Mouse (Mus musculus) cerebellum, adult 2 months (tissue): ENCODE data around the gene Mfsd12. TPM values are rescaled to one million over a fixed set of nuclear protein-coding genes. Genes with fewer than 3 reads are reported as not detected.
A peak's percentile ranks its signal among the peaks of the same experiment; 100 is the strongest.

Experiments used
- DNase-seq, 2 experiments: peaks; one replicate each; pipeline ENCODE4 v3.0.0; 2021
- H3K27ac ChIP-seq: fragments of 200-500 bp; 2 replicates; pipeline ENCODE4 v1.5.1; 2012; ENCODE audit warnings: low read length, control low read depth, inconsistent platforms; ENCODE audit not compliant: insufficient read depth
- H3K27me3 ChIP-seq: fragments of 200-500 bp; 2 replicates; pipeline ENCODE4 v1.6.1; 2012; ENCODE audit warnings: inconsistent platforms, mild to moderate bottlenecking, low read length, moderate library complexity; ENCODE audit not compliant: control insufficient read depth, insufficient read depth
- H3K4me1 ChIP-seq: fragments of 200-500 bp; 2 replicates; pipeline ENCODE4 v1.6.1; 2011; ENCODE audit warnings: low read length; ENCODE audit not compliant: control insufficient read depth, insufficient read depth
- H3K4me3 ChIP-seq: fragments of 200-500 bp; replicated peaks from 2 replicates; pipeline ENCODE3; 2011; ENCODE audit warnings: mild to moderate bottlenecking, low read depth, low read length, control low read depth; ENCODE audit not compliant: insufficient read depth
- CTCF ChIP-seq: fragments of 200-500 bp; IDR thresholded peaks from 2 replicates; pipeline ENCODE4 v1.5.1; 2011; ENCODE audit warnings: low read depth, mild to moderate bottlenecking, control low read depth, low read length, moderate library complexity, borderline replicate concordance; ENCODE audit not compliant: insufficient read depth
- POLR2A ChIP-seq: fragments of 200-500 bp; IDR thresholded peaks from 2 replicates; pipeline ENCODE4 v1.6.1; 2011; ENCODE audit warnings: low read length, control low read depth, borderline replicate concordance; ENCODE audit not compliant: insufficient read depth
- WGBS: fragments of 180-500 bp; shearing (Covaris S2); methylation state at CpG from one replicate; pipeline ENCODE4 v1.1.7; 2018; 5-methylcytosine and 5-hydroxymethylcytosine counted together
- polyA plus RNA-seq: library from polyadenylated mRNA; depleted of rRNA; stranded (reverse); fragments of >200 nt; gene quantifications from 2 replicates; pipeline ENCODE4 v1.2.3, GENCODE M21; 2012; rRNA removed

Gene Mfsd12
- polyA plus RNA-seq, 1 experiment, result 35.0 TPM

DNA sequence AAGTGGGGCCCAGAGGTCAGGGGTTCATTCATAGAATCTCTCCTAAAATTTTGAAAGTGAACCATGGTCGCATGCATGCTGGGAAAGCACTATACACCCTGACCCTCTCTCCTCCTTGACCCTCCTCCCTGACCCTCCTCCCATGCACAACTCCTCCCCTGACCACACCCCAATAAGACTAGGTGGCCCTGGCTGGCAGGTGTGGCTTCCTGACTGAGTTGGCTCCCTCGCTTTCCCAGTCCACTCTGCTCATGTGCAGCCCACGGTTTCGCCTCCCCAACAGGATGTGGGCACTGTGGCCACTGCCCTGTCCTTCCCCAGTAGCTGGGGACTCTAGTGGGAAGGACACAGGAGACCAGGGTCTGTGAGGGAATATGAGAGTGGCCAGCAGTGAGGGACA is 53.1 kb downstream of the Mfsd12 start:
- no peak for DNase-seq
- H3K4me3 ChIP-seq, result no peak overlapping the region
- TF ChIP-seq CTCF (no peak), POLR2A (no peak)
- 44% methylated on average over 4 of the region's 4 CpGs for WGBS
- peaks cover 96% of the 10 kb centered on the region for H3K4me1 ChIP-seq
- peak overlapping the region; percentile 99 for H3K27ac ChIP-seq
- H3K27me3 ChIP-seq, result no peaks in the 10 kb centered on the region

- Histone ChIP-seq H3K4me3 (no peak overlapping the region), H3K27ac (peak overlapping the region; percentile 99), H3K27me3 (no peaks in the 10 kb centered on the region), H3K4me1 (peaks cover 96% of the 10 kb centered on the region)
- DNase-seq, result no peak
- 15% methylated on average over 9 of the region's 9 CpGs for WGBS
- no peak for TF ChIP-seq CTCF
- TF ChIP-seq POLR2A, result no peak
Measured at GRCm38 (mm10) chr10:81410981-81411380, 53.7 kb downstream of the Mfsd12 start.

GRCm38 (mm10) chr10:81411471-81412400 is 54.4 kb downstream of the Mfsd12 start:
- Histone ChIP-seq H3K27me3 (no peaks in the 10 kb centered on the region), H3K27ac (peak overlapping the region; percentile 99), H3K4me1 (peaks cover 95% of the 10 kb centered on the region), H3K4me3 (peak overlapping the region; percentile 1)
- 2% methylated on average over 18 of the region's 18 CpGs for WGBS
- TF ChIP-seq CTCF (no peak), POLR2A (no peak)
- peak; percentile 93 to 94 for DNase-seq

GRCm38 (mm10) chr10:81412586-81413309 is 55.5 kb downstream of the Mfsd12 start:
- no peak for TF ChIP-seq POLR2A
- TF ChIP-seq CTCF, result no peak
- WGBS, result 38% methylated on average over 16 of the region's 16 CpGs
- Histone ChIP-seq H3K4me3 (peak overlapping the region; percentile 1), H3K27me3 (no peaks in the 10 kb centered on the region), H3K4me1 (peaks cover 94% of the 10 kb centered on the region), H3K27ac (peak overlapping the region; percentile 99)
- DNase-seq, result peak; percentile 44 to 66

- H3K27ac ChIP-seq, result peak overlapping the region; percentile 99
- H3K4me1 ChIP-seq, result peaks cover 94% of the 10 kb centered on the region
- peak; percentile 86 to 88 for DNase-seq
- H3K27me3 ChIP-seq, result no peaks in the 10 kb centered on the region
- TF ChIP-seq CTCF, result 0 out of 2 replicates have a peak, but pooled peaks have one; percentile 11
- TF ChIP-seq POLR2A, result peak; percentile 39; the same call in 1 of the 2 replicates
- peak overlapping the region; percentile 28 for H3K4me3 ChIP-seq
- WGBS, result 14% methylated on average over 26 of the region's 26 CpGs
Measured at GRCm38 (mm10) chr10:81413310-81414261, 56.3 kb downstream of the Mfsd12 start.

- Histone ChIP-seq H3K4me3 (no peak overlapping the region), H3K4me1 (peaks cover 95% of the 10 kb centered on the region), H3K27ac (peak overlapping the region; percentile 99), H3K27me3 (no peaks in the 10 kb centered on the region)
- DNase-seq, result no peak
- TF ChIP-seq CTCF (no peak), POLR2A (no peak)
Measured at GRCm38 (mm10) chr10:81414682-81415081, 57.4 kb downstream of the Mfsd12 start.

GRCm38 (mm10) chr10:81415146-81415545 is 57.9 kb downstream of the Mfsd12 start:
- peak overlapping the region; percentile 99 for H3K27ac ChIP-seq
- 63% methylated on average over 5 of the region's 5 CpGs for WGBS
- peaks cover 95% of the 10 kb centered on the region for H3K4me1 ChIP-seq
- TF ChIP-seq CTCF, result no peak
- TF ChIP-seq POLR2A, result no peak
- no peaks in the 10 kb centered on the region for H3K27me3 ChIP-seq
- DNase-seq, result no peak
- no peak overlapping the region for H3K4me3 ChIP-seq

Other genes starting within 250 kb of the Mfsd12 start
- 61.6 and 62.9 TPM in 2 replicates for gene Zbtb7a, start 222.3 kb upstream of the Mfsd12 start, polyA plus RNA-seq
- gene Pias4, start 189.6 kb upstream of the Mfsd12 start, polyA plus RNA-seq, result 34.8 and 36.0 TPM in 2 replicates
- gene Eef2, start 180.9 kb upstream of the Mfsd12 start, polyA plus RNA-seq, result 1,163 and 1,164 TPM in 2 replicates
- 70.7 and 73.0 TPM in 2 replicates for gene Dapk3, start 174.5 kb upstream of the Mfsd12 start, polyA plus RNA-seq
- not detected in 2 replicates for gene 4930442H23Rik, start 173.6 kb upstream of the Mfsd12 start, polyA plus RNA-seq
- gene Nmrk2, start 155.4 kb upstream of the Mfsd12 start, polyA plus RNA-seq, result 0.16 and 0.33 TPM in 2 replicates
- gene Atcay, start 126.7 kb upstream of the Mfsd12 start, polyA plus RNA-seq, result 115 and 122 TPM in 2 replicates
- gene Zfr2, start 124.3 kb upstream of the Mfsd12 start, polyA plus RNA-seq, result 77.6 and 79.6 TPM in 2 replicates
- gene Matk, start 104.6 kb upstream of the Mfsd12 start, polyA plus RNA-seq, result 124 and 141 TPM in 2 replicates
- 81.4 and 84.9 TPM in 2 replicates for gene Mrpl54, start 90.6 kb upstream of the Mfsd12 start, polyA plus RNA-seq
- gene Apba3, start 90.5 kb upstream of the Mfsd12 start, polyA plus RNA-seq, result 61.8 and 63.9 TPM in 2 replicates
- 0.51 and 1.2 TPM in 2 replicates for gene Tjp3, start 65.9 kb upstream of the Mfsd12 start, polyA plus RNA-seq
- gene Pip5k1c, start 64.5 kb upstream of the Mfsd12 start, polyA plus RNA-seq, result 288 and 314 TPM in 2 replicates
- gene Cactin, start 36.4 kb upstream of the Mfsd12 start, polyA plus RNA-seq, result 36.3 and 36.9 TPM in 2 replicates
- gene Tbxa2r, start 28.8 kb upstream of the Mfsd12 start, polyA plus RNA-seq, result 2.2 and 3.2 TPM in 2 replicates
- gene Gipc3, start 14.2 kb upstream of the Mfsd12 start, polyA plus RNA-seq, result 0.97 and 1.0 TPM in 2 replicates
- 42.7 and 43.4 TPM in 2 replicates for gene Hmg20b, start 7.0 kb upstream of the Mfsd12 start, polyA plus RNA-seq
- gene 4930404N11Rik, start 8.3 kb downstream of the Mfsd12 start, polyA plus RNA-seq, result 0.24 and 0.36 TPM in 2 replicates
- 75.8 and 81.5 TPM in 2 replicates for gene Fzr1, start 21.0 kb downstream of the Mfsd12 start, polyA plus RNA-seq
- gene Dohh, start 26.9 kb downstream of the Mfsd12 start, polyA plus RNA-seq, result 87.7 and 93.1 TPM in 2 replicates
- gene Gm48551, start 27.0 kb downstream of the Mfsd12 start, polyA plus RNA-seq, result 10.2 and 10.8 TPM in 2 replicates
- 10.7 and 13.8 TPM in 2 replicates for gene Gm48552, start 31.5 kb downstream of the Mfsd12 start, polyA plus RNA-seq
- gene Smim24, start 35.6 kb downstream of the Mfsd12 start, polyA plus RNA-seq, result 1.2 and 1.7 TPM in 2 replicates
- 103 and 108 TPM in 2 replicates for gene Nfic, start 98.1 kb downstream of the Mfsd12 start, polyA plus RNA-seq
- 57.3 and 60.6 TPM in 2 replicates for gene Celf5, start 125.2 kb downstream of the Mfsd12 start, polyA plus RNA-seq
- 112 and 116 TPM in 2 replicates for gene Ncln, start 138.9 kb downstream of the Mfsd12 start, polyA plus RNA-seq
- 0.67 and 1.1 TPM in 2 replicates for gene S1pr4, start 142.6 kb downstream of the Mfsd12 start, polyA plus RNA-seq
- gene Gna15, start 166.7 kb downstream of the Mfsd12 start, polyA plus RNA-seq, result 1.3 and 1.4 TPM in 2 replicates
- gene Gna11, start 187.7 kb downstream of the Mfsd12 start, polyA plus RNA-seq, result 105 and 107 TPM in 2 replicates
- 1,117 and 1,168 TPM in 2 replicates for gene Aes, start 202.0 kb downstream of the Mfsd12 start, polyA plus RNA-seq
- 282 and 321 TPM in 2 replicates for gene Tle2, start 217.1 kb downstream of the Mfsd12 start, polyA plus RNA-seq
- gene Tle6, start 243.6 kb downstream of the Mfsd12 start, polyA plus RNA-seq, result 8.7 and 9.6 TPM in 2 replicates
- 3.6 and 3.7 TPM in 2 replicates for gene BC025920, start 248.8 kb downstream of the Mfsd12 start, polyA plus RNA-seq